Mouse (Mus musculus) ES-E14 (cell line): ENCODE results near the gene Fdxr. TPM values are rescaled to one million over a fixed set of nuclear protein-coding genes. Genes with fewer than 3 reads are reported as not detected.

Experiments used
- DNase-seq: peaks from one replicate; pipeline ENCODE4 v3.0.0-alpha.2; 2013; ENCODE audit warnings: low read depth, low spot score
- H3K27ac ChIP-seq: 2 replicates; pipeline ENCODE4 v1.5.1; 2012; ENCODE audit warnings: low read depth, mild to moderate bottlenecking, low read length, moderate library complexity, mixed read lengths; ENCODE audit not compliant: poor library complexity, insufficient read depth, severe bottlenecking
- H3K36me3 ChIP-seq: 2 replicates; pipeline ENCODE4 v1.6.1; 2012; ENCODE audit warnings: mild to moderate bottlenecking, low read length, moderate library complexity, mixed read lengths; ENCODE audit not compliant: control insufficient read depth, poor library complexity, insufficient read depth, severe bottlenecking
- H3K4me1 ChIP-seq, 2 experiments: fragments of 150-350 bp in 1 of 2; sonication (generic) in 1 of 2; 2 replicates each; pipeline ENCODE4 v1.6.1; 2012; ENCODE audit warnings: low read length in 2 of 2, mild to moderate bottlenecking in 1 of 2, mixed read lengths in 1 of 2; ENCODE audit not compliant: control insufficient read depth in 2 of 2, insufficient read depth in 2 of 2, poor library complexity in 1 of 2
- H3K4me3 ChIP-seq, 2 experiments: fragments of 150-350 bp in 1 of 2; sonication (generic) in 1 of 2; 2 replicates each; pipeline ENCODE4 v1.5.1; 2012; ENCODE audit warnings: low read length in 2 of 2, low read depth in 1 of 2, mild to moderate bottlenecking in 1 of 2, mixed read lengths in 1 of 2; ENCODE audit not compliant: insufficient read depth in 1 of 2, poor library complexity in 1 of 2, severe bottlenecking in 1 of 2
- H3K9ac ChIP-seq: 2 replicates; pipeline ENCODE4 v1.6.1; 2012; ENCODE audit warnings: low read depth, mild to moderate bottlenecking, low read length, mixed read lengths; ENCODE audit not compliant: poor library complexity, insufficient read depth, severe bottlenecking
- H3K9me3 ChIP-seq: fragments of 150-350 bp; sonication (generic); 2 replicates; pipeline ENCODE4 v1.6.1; 2012; ENCODE audit warnings: low read depth, mild to moderate bottlenecking, low read length; ENCODE audit not compliant: control insufficient read depth, insufficient read depth
- CHD2 ChIP-seq: IDR thresholded peaks from 2 replicates; pipeline ENCODE4 v1.6.1; 2014; ENCODE audit warnings: mild to moderate bottlenecking, low read depth, low read length, inconsistent platforms
- HCFC1 ChIP-seq: IDR thresholded peaks from 2 replicates; pipeline ENCODE4 v1.6.1; 2012; ENCODE audit warnings: low read length, inconsistent platforms, borderline replicate concordance; ENCODE audit not compliant: insufficient read depth
- MAFK ChIP-seq: IDR thresholded peaks from 2 replicates; pipeline ENCODE4 v1.6.1; 2014; ENCODE audit warnings: mild to moderate bottlenecking, low read depth, low read length, inconsistent platforms; ENCODE audit not compliant: insufficient read depth
- ZC3H11A ChIP-seq: IDR thresholded peaks from 2 replicates; pipeline ENCODE4 v1.6.1; 2012; ENCODE audit warnings: low read depth, mild to moderate bottlenecking, inconsistent platforms, low read length, borderline replicate concordance
- ZNF384 ChIP-seq: IDR thresholded peaks from 2 replicates; pipeline ENCODE4 v1.6.1; 2012; ENCODE audit warnings: low read depth, low read length, inconsistent platforms
- in situ Hi-C, 2 experiments: fragments of 600-800 bp; cut with MboI; formaldehyde crosslinking; loops; one replicate each; pipeline ENCODE4 v1.15.1; 2025; ENCODE audit warnings: low sequenced_read_pairs in 2 of 2, inconsistent platforms in 1 of 2; ENCODE audit not compliant: unreplicated experiment in 2 of 2
- total RNA-seq: library from RNA; depleted of rRNA; stranded (reverse); fragments of 300-350 nt; gene quantifications from 2 replicates; pipeline ENCODE4 v1.2.3, GENCODE M21; 2012

The Fdxr gene
- total RNA-seq, 1 experiment: 12.1 TPM

DNA sequence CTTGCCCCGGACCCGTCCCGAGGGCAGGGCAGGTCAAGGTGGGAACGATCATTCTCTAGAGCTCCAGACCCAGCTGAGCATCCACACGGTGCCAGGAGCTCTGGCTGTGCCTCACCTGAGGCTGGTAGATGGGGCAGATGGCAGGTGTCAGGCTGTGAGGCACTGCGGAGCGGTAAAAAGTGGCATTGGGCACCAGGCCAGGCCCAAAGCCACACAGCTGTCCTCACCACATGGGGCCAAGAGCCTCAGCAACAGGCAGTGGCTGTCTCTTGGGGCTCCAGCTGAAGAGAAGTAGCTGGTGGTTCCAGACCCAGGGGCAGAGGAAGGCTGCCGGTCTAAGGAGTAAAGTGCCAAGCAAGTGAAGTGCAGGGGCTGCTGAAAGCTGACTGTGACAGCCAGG, 30.5 kb downstream of the Fdxr start:
- Histone ChIP-seq H3K4me3 (no peak overlapping the region), H3K4me1 (peaks cover 10 to 41% of the 10 kb centered on the region in 2 experiments; a peak in 3 of 4 replicates), H3K27ac (no peak overlapping the region), H3K9ac (no peak overlapping the region), H3K9me3 (no peaks in the 10 kb centered on the region), H3K36me3 (peaks cover 6% of the 10 kb centered on the region; the same call in 1 of the 2 replicates)
- in situ Hi-C loops: no loop called here
- DNase-seq: no peak
- no peak for TF ChIP-seq CHD2
- no peak for TF ChIP-seq MAFK
- no peak for TF ChIP-seq HCFC1
- no peak for TF ChIP-seq ZNF384
- TF ChIP-seq ZC3H11A: no peak

DNA sequence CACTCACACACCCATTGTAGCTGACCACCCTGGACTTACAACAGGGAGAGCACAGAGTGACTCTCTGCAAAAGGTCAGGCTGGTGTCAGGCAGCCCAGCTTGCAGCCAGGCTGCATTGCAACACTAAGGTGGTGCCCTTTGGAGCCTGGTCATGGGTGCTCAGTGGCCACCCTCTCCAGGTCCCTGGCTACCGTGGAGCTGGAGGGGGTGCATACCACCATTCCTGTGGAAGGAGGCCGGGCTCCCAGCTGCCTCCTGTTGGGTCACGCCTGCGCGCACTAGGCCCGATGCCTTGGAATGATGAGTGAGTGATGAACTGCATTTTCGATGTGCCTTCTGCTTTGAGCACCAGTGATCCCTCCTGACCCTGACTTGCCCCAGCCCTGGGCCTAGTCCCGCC, 32.0 kb downstream of the Fdxr start:
- DNase-seq: no peak
- TF ChIP-seq ZC3H11A (no peak), ZNF384 (no peak), CHD2 (no peak), MAFK (no peak), HCFC1 (no peak)
- in situ Hi-C loops: no loop called here
- Histone ChIP-seq H3K9ac (no peak overlapping the region), H3K36me3 (peaks cover 6% of the 10 kb centered on the region; the same call in 1 of the 2 replicates), H3K4me3 (no peak overlapping the region), H3K27ac (no peak overlapping the region), H3K9me3 (no peaks in the 10 kb centered on the region), H3K4me1 (peaks cover 10 to 35% of the 10 kb centered on the region in 2 experiments; a peak in 3 of 4 replicates)

DNA sequence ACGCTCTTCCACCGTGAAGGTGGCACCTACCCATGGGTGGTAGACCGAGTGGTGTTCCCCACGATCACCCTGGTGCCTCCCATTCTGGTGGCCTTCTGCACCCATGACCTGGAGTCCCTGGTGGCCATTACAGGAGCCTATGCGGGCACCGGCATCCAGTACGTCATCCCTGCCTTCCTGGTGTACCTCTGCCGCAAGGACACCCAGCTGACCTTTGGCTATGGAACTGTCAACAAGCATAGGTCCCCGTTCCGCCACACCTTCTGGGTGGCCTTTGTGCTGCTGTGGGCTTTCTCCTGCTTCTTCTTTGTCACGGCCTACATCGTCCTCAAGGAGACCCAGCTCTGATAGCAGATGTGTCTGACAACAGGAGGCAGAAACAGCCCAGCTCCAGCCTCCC, 33.1 kb downstream of the Fdxr start:
- no peak for DNase-seq
- Histone ChIP-seq H3K9ac (no peak overlapping the region), H3K4me3 (no peak overlapping the region), H3K4me1 (peaks cover 10 to 29% of the 10 kb centered on the region in 2 experiments; a peak in 3 of 4 replicates), H3K9me3 (no peaks in the 10 kb centered on the region), H3K36me3 (peaks cover 6% of the 10 kb centered on the region; the same call in 1 of the 2 replicates), H3K27ac (no peak overlapping the region)
- in situ Hi-C loops: no loop called here
- TF ChIP-seq ZC3H11A (no peak), CHD2 (no peak), ZNF384 (no peak), HCFC1 (no peak), MAFK (no peak)

GRCm38 (mm10) chr11:115242746-115243145, 34.1 kb downstream of the Fdxr start:
- peaks cover 7 to 25% of the 10 kb centered on the region in 2 experiments; a peak in 3 of 4 replicates for H3K4me1 ChIP-seq
- no peak overlapping the region for H3K4me3 ChIP-seq
- in situ Hi-C loops: no loop called here
- H3K36me3 ChIP-seq: peaks cover 6% of the 10 kb centered on the region; the same call in 1 of the 2 replicates
- H3K9ac ChIP-seq: no peak overlapping the region
- no peak overlapping the region for H3K27ac ChIP-seq
- no peak for DNase-seq
- no peaks in the 10 kb centered on the region for H3K9me3 ChIP-seq
- TF ChIP-seq ZNF384 (no peak), CHD2 (no peak)

DNA sequence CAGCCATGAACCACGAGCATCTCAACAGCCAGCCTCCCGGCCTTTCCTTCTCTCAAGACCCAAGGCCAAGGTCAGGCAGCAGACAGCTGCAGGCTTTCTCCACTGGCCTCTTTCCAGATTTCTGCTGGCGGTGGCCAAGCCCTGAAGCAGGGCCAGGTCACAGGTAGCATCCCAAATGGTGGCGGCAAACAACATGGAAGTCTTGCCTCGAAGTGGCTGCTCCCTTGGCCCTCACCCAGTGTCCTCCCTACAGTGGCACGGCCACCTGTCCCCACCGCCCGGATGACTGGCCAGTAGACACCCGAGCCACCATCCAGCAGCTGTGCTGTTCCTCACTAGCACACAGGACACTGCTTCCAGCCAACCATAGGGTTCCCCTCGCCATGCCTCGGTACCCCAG, 35.4 kb downstream of the Fdxr start:
- no peak overlapping the region for H3K9ac ChIP-seq
- H3K27ac ChIP-seq: no peak overlapping the region
- in situ Hi-C loops: no loop called here
- H3K36me3 ChIP-seq: peaks cover 6% of the 10 kb centered on the region; the same call in 1 of the 2 replicates
- H3K4me3 ChIP-seq: no peak overlapping the region
- H3K9me3 ChIP-seq: no peaks in the 10 kb centered on the region
- no peak for DNase-seq
- peaks cover 5 to 19% of the 10 kb centered on the region in 2 experiments; a peak in 2 of 4 replicates for H3K4me1 ChIP-seq
- TF ChIP-seq MAFK (no peak), ZC3H11A (no peak), HCFC1 (no peak), ZNF384 (no peak), CHD2 (no peak)
